Mouse (Mus musculus): ENCODE measurements around the gene Apol9a.
"Not testable (repeated sequence)": the region's sequence is repeated elsewhere in the genome, so short reads cannot be mapped to it uniquely, and the experiment has no call there.

Apol9a gene

GRCm38 (mm10) chr15:77411035-77411434 is at the start of gene Apol9a:
Gene Apol9a, minus strand, starts transcription at chr15:77411135.
- DNase-seq = not testable (repeated sequence)

GRCm38 (mm10) chr15:77449927-77450326 is 39.0 kb upstream of the Apol9a start:
- peak; percentile 5 for DNase-seq

GRCm38 (mm10) chr15:77447392-77447791 is 36.5 kb upstream of the Apol9a start, which contains the start of gene Apol7b:
Gene Apol7b, minus strand, starts transcription at chr15:77447492.
- not testable (repeated sequence) for DNase-seq

- not testable (repeated sequence) for DNase-seq
Observed at GRCm38 (mm10) chr15:77445668-77446067, 34.7 kb upstream of the Apol9a start.

GRCm38 (mm10) chr15:77444746-77445145 is 33.8 kb upstream of the Apol9a start:
- DNase-seq = not testable (repeated sequence)

GRCm38 (mm10) chr15:77428690-77429448 is 17.9 kb upstream of the Apol9a start:
- not testable (repeated sequence) for DNase-seq

- not testable (repeated sequence) for DNase-seq
Observed at GRCm38 (mm10) chr15:77422925-77423324, 12.0 kb upstream of the Apol9a start.

GRCm38 (mm10) chr15:77419657-77420056 is 8.7 kb upstream of the Apol9a start:
- DNase-seq = not testable (repeated sequence)

- not testable (repeated sequence) for DNase-seq
Observed at GRCm38 (mm10) chr15:77416655-77417333, 5.9 kb upstream of the Apol9a start.

GRCm38 (mm10) chr15:77415653-77416052 is 4.7 kb upstream of the Apol9a start:
- DNase-seq = not testable (repeated sequence)

- DNase-seq = not testable (repeated sequence)
Observed at GRCm38 (mm10) chr15:77412695-77413094, 1.8 kb upstream of the Apol9a start.

- not testable (repeated sequence) for DNase-seq
Observed at GRCm38 (mm10) chr15:77406370-77406769, 4.6 kb downstream of the Apol9a start.

- DNase-seq = peak; percentile 13
Observed at GRCm38 (mm10) chr15:77399027-77399426, 11.9 kb downstream of the Apol9a start, which contains the start of gene Apol7a. Gene Apol7a, minus strand, starts transcription at chr15:77399110.

- not testable (repeated sequence) for DNase-seq
Observed at GRCm38 (mm10) chr15:77397450-77398132, 13.3 kb downstream of the Apol9a start.

- DNase-seq = not testable (repeated sequence)
Observed at GRCm38 (mm10) chr15:77393832-77394231, 17.1 kb downstream of the Apol9a start.

GRCm38 (mm10) chr15:77387462-77387861 is 23.5 kb downstream of the Apol9a start:
- DNase-seq = peak; percentile 37

- DNase-seq = no peak
Observed at GRCm38 (mm10) chr15:77384340-77385030, 26.4 kb downstream of the Apol9a start.

GRCm38 (mm10) chr15:77382880-77383279 is 28.1 kb downstream of the Apol9a start:
- no peak for DNase-seq

GRCm38 (mm10) chr15:77382271-77382850 is 28.6 kb downstream of the Apol9a start:
- peak; percentile 13 for DNase-seq

- DNase-seq = no peak
Observed at GRCm38 (mm10) chr15:77381481-77381880, 29.5 kb downstream of the Apol9a start.

- DNase-seq = no peak
Observed at GRCm38 (mm10) chr15:77379921-77380320, 31.0 kb downstream of the Apol9a start.

- DNase-seq = no peak
Observed at GRCm38 (mm10) chr15:77377419-77377818, 33.5 kb downstream of the Apol9a start.

Measured in kidney, adult 18-20 months (tissue).